25 mouse cellular contexts compared by ENCODE assay signal in genomic region chr1:64298188-64298587, GRCm38 (mm10).
DNase-seq lines count a peak whose midpoint lies in the region; ATAC-seq and TF ChIP-seq lines count a peak whose summit lies in the region.
"Had no signal": no experiment of that assay in that cellular context is flagged by ENCODE, and none has a peak within 500 bp of the region (broad histone marks: within the 10 kb centered on the region; RNA-seq: fewer than 3 reads in every experiment).

No protein-coding gene starts in this region.

- no peak overlapping the region for H3K27ac ChIP-seq in midbrain, embryonic 11.5 days (ENCODE audit: low read depth, low read length)
- no peak overlapping the region for H3K27ac ChIP-seq in midbrain, embryonic 16.5 days (ENCODE audit: low read length)
- H3K27ac ChIP-seq: embryonic facial prominence, embryonic 13.5 days; embryonic facial prominence, embryonic 15.5 days; forebrain, embryonic 10.5 days; forebrain, embryonic 12.5 days had no signal

- H3K4me3 ChIP-seq in midbrain, embryonic 11.5 days (ENCODE audit: low read depth, low read length) = no peak overlapping the region
- no peak overlapping the region for H3K4me3 ChIP-seq in midbrain, embryonic 16.5 days (ENCODE audit: low read depth, low read length)
- no peak overlapping the region for H3K4me3 ChIP-seq in myocyte
- H3K4me3 ChIP-seq: embryonic facial prominence, embryonic 13.5 days; embryonic facial prominence, embryonic 15.5 days; erythroblast, embryonic 14.5 days; forebrain, embryonic 10.5 days; forebrain, embryonic 12.5 days had no signal

- no peaks in the 10 kb centered on the region for H3K9me3 ChIP-seq in midbrain, embryonic 11.5 days (ENCODE audit: control insufficient read depth, low read length)
- H3K9me3 ChIP-seq in midbrain, embryonic 16.5 days (replicated peaks; ENCODE audit: control insufficient read depth, low read length, poor library complexity, severe bottlenecking) = no peaks in the 10 kb centered on the region
- H3K9me3 ChIP-seq: embryonic facial prominence, embryonic 13.5 days; embryonic facial prominence, embryonic 15.5 days; forebrain, embryonic 10.5 days; forebrain, embryonic 12.5 days; G1E had no signal

- no peaks in the 10 kb centered on the region for H3K36me3 ChIP-seq in midbrain, embryonic 11.5 days (ENCODE audit: control insufficient read depth, insufficient read depth, low read length)
- H3K36me3 ChIP-seq in midbrain, embryonic 16.5 days (ENCODE audit: control insufficient read depth, insufficient read depth, low read length) = no peaks in the 10 kb centered on the region
- H3K36me3 ChIP-seq in myocyte (ENCODE audit: control insufficient read depth, insufficient read depth) = no peaks in the 10 kb centered on the region
- H3K36me3 ChIP-seq: embryonic facial prominence, embryonic 13.5 days; embryonic facial prominence, embryonic 15.5 days; forebrain, embryonic 10.5 days; forebrain, embryonic 12.5 days; G1E had no signal

- peak; percentile 65 for DNase-seq in midbrain, embryonic 11.5 days (ENCODE audit: low spot score, missing footprints)
- DNase-seq in 3T3-L1 (ENCODE audit: low read depth, low spot score) = peak; percentile 23
- no peak for DNase-seq in adrenal gland, adult 2 months
- no peak for DNase-seq in cerebellum, postnatal 10 days
- DNase-seq: adrenal gland, postnatal 10 days; adrenal gland, postnatal 25 days; cerebellum, adult 11 months; cerebellum, adult 18-20 months; cerebellum, adult 8-10 months; cerebellum, adult 9-11 months; cerebellum, postnatal 25 days had no signal

- no peak for TF ChIP-seq POLR2A in myocyte (IDR thresholded peaks at IDR 0.05; ENCODE audit: insufficient read length, low read depth)

- H3K79me2 ChIP-seq in myocyte (ENCODE audit: control insufficient read depth, insufficient read depth) = no peaks in the 10 kb centered on the region

- no peak overlapping the region for H3K9ac ChIP-seq in midbrain, embryonic 11.5 days (ENCODE audit: low read length)
- no peak overlapping the region for H3K9ac ChIP-seq in midbrain, embryonic 16.5 days (ENCODE audit: low read depth, low read length)
- H3K9ac ChIP-seq: embryonic facial prominence, embryonic 13.5 days; embryonic facial prominence, embryonic 15.5 days; forebrain, embryonic 12.5 days had no signal

- H3K4me1 ChIP-seq in midbrain, embryonic 11.5 days (ENCODE audit: control insufficient read depth, insufficient read depth, low read length) = peaks cover 7% of the 10 kb centered on the region
- peaks cover 9% of the 10 kb centered on the region for H3K4me1 ChIP-seq in midbrain, embryonic 16.5 days (ENCODE audit: control insufficient read depth, insufficient read depth, low read length)

- WGBS in midbrain, embryonic 11.5 days = 86% methylated on average over 14 of the region's 14 CpGs
- WGBS in midbrain, embryonic 16.5 days = 66% methylated on average over 14 of the region's 14 CpGs

- no peak overlapping the region for H3ac ChIP-seq in myocyte (ENCODE audit: control insufficient read depth, insufficient read length)

- no peak for ATAC-seq in midbrain, embryonic 11.5 days (ENCODE audit: low FRiP score)
- no peak for ATAC-seq in midbrain, embryonic 16.5 days
- ATAC-seq: activated CD4-positive, CD25-positive, alpha-beta regulatory T cell, adult 4 months; CD4-positive, CD25-positive, alpha-beta regulatory T cell, adult 4 months; forebrain, embryonic 14.5 days; forebrain, embryonic 16.5 days; Patski had no signal

- H3K27me3 ChIP-seq in midbrain, embryonic 11.5 days (ENCODE audit: control insufficient read depth, insufficient read depth, low read length) = no peaks in the 10 kb centered on the region
- H3K27me3 ChIP-seq in midbrain, embryonic 16.5 days (ENCODE audit: control insufficient read depth, insufficient read depth, low read depth, low read length) = no peaks in the 10 kb centered on the region
- H3K27me3 ChIP-seq in myocyte (ENCODE audit: control insufficient read depth, insufficient read depth, insufficient read length) = no peaks in the 10 kb centered on the region
- H3K27me3 ChIP-seq: CH12.LX; embryonic facial prominence, embryonic 13.5 days; embryonic facial prominence, embryonic 15.5 days; forebrain, embryonic 12.5 days; Patski had no signal

- no peak overlapping the region for H3K4me2 ChIP-seq in midbrain, embryonic 11.5 days
- no peak overlapping the region for H3K4me2 ChIP-seq in midbrain, embryonic 16.5 days (ENCODE audit: low read length)
- H3K4me2 ChIP-seq in myocyte (ENCODE audit: low read depth) = peak overlapping the region; percentile 58
- H3K4me2 ChIP-seq: embryonic facial prominence, embryonic 13.5 days; embryonic facial prominence, embryonic 15.5 days; forebrain, embryonic 12.5 days had no signal

TF ChIP-seq in myocyte, 11 proteins besides CTCF, POLR2A, EP300 and RAD21:
- no peak for TF ChIP-seq SRF (IDR thresholded peaks at IDR 0.05; ENCODE audit: control insufficient read depth, insufficient read length, low read depth)
- no peak for TF ChIP-seq MYOG (IDR thresholded peaks at IDR 0.05; ENCODE audit: control insufficient read depth in 1 of 3, insufficient read depth in 1 of 3, insufficient read length in 2 of 3, low read depth in 2 of 3)
- no peak for TF ChIP-seq USF1 (IDR thresholded peaks at IDR 0.05; ENCODE audit: low read depth)
- no peak for TF ChIP-seq POLR2AphosphoS2 (IDR thresholded peaks at IDR 0.05; ENCODE audit: insufficient read length, low read depth)
- TF ChIP-seq MYOD1 (IDR thresholded peaks at IDR 0.05; ENCODE audit: control insufficient read depth in 1 of 3, insufficient read length in 2 of 3, low read depth in 2 of 3) = no peak
- no peak for TF ChIP-seq MAX (IDR thresholded peaks at IDR 0.05; ENCODE audit: low read depth)
- TF ChIP-seq TCF3 (IDR thresholded peaks at IDR 0.05; ENCODE audit: insufficient read length, low read depth) = no peak
- TF ChIP-seq E2F4 (IDR thresholded peaks at IDR 0.05; ENCODE audit: insufficient read depth) = no peak
- no peak for TF ChIP-seq TCF12 (IDR thresholded peaks at IDR 0.05; ENCODE audit: insufficient read depth, poor library complexity, severe bottlenecking)
- no peak for TF ChIP-seq CEBPB (IDR thresholded peaks at IDR 0.05; ENCODE audit: insufficient read depth, poor library complexity, severe bottlenecking)
- TF ChIP-seq REST (IDR thresholded peaks at IDR 0.05; ENCODE audit: insufficient read depth, insufficient read length) = no peak

Comparison
In these comparisons a context has a peak if more than half of its experiments do, and no peak if none do; other contexts are left out.
1. DNase-seq: peak in midbrain, embryonic 11.5 days (single experiment) and 3T3-L1 (single experiment); none in adrenal gland, adult 2 months (single experiment) and cerebellum, postnatal 10 days (0 of 2).